Mouse (Mus musculus) cortical plate, adult 2 months (tissue): Measurements from ENCODE around the gene Cryaa. TPM values are rescaled to one million over a fixed set of nuclear protein-coding genes. Genes with fewer than 3 reads are reported as not detected.

Source experiments
- H3K27ac ChIP-seq: fragments of 200-500 bp; 2 replicates; pipeline ENCODE4 v1.5.1; 2012; ENCODE audit warnings: low read length, control low read depth, inconsistent platforms; ENCODE audit not compliant: insufficient read depth
- H3K4me1 ChIP-seq: fragments of 200-500 bp; 2 replicates; pipeline ENCODE4 v1.6.1; 2011; ENCODE audit warnings: low read length; ENCODE audit not compliant: control insufficient read depth, insufficient read depth
- H3K4me3 ChIP-seq: fragments of 200-500 bp; 2 replicates; pipeline ENCODE4 v1.5.1; 2011; ENCODE audit warnings: mild to moderate bottlenecking, low read length, control low read depth; ENCODE audit not compliant: insufficient read depth
- CTCF ChIP-seq: fragments of 200-500 bp; IDR thresholded peaks from 2 replicates; pipeline ENCODE4 v1.5.1; 2011; ENCODE audit warnings: mild to moderate bottlenecking, control low read depth, low read length; ENCODE audit not compliant: insufficient read depth; ENCODE audit errors: extremely low read depth
- POLR2A ChIP-seq: fragments of 200-500 bp; IDR thresholded peaks from 2 replicates; pipeline ENCODE4 v1.6.1; 2011; ENCODE audit warnings: mild to moderate bottlenecking, low read length, control low read depth; ENCODE audit not compliant: insufficient read depth; ENCODE audit errors: extremely low read depth
- polyA plus RNA-seq: library from polyadenylated mRNA; depleted of rRNA; stranded (reverse); fragments of >200 nt; gene quantifications from 2 replicates; pipeline ENCODE4 v1.2.3, GENCODE M21; 2012; rRNA removed

Cryaa gene
- polyA plus RNA-seq, 1 experiment, result 0.21 TPM

GRCm38 (mm10) chr17:31725366-31725765, 47.8 kb downstream of the Cryaa start:
- Histone ChIP-seq H3K4me1 (no peaks in the 10 kb centered on the region), H3K27ac (no peak overlapping the region), H3K4me3 (no peak overlapping the region)
- TF ChIP-seq POLR2A (no peak), CTCF (no peak)

- TF ChIP-seq CTCF, result no peak
- Histone ChIP-seq H3K27ac (no peak overlapping the region), H3K4me3 (no peak overlapping the region), H3K4me1 (no peaks in the 10 kb centered on the region)
Measured at GRCm38 (mm10) chr17:31726216-31726615, 48.6 kb downstream of the Cryaa start.

DNA sequence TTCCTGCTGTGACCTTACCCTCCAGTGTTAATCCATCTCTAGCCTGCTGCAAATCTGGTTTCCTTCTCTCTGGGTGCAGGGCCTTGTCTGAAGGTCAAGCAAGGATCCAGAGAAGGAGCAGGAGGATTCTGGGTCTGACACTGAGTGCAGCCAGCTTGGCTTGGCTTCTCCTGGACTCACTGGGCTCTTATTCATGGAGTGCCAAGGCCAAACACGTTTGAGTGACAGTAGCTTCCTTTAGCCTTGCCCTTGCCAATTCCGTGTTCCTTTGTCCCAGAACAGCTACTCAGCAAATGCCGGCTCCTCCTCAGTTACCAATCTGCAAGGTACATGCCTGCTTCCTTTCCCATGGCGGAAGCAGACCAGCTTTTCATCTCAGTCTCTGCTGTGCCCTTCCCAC, 49.6 kb downstream of the Cryaa start:
- H3K4me1 ChIP-seq, result no peaks in the 10 kb centered on the region
- H3K27ac ChIP-seq, result no peak overlapping the region
- H3K4me3 ChIP-seq, result no peak overlapping the region
- TF ChIP-seq CTCF (no peak), POLR2A (no peak)

DNA sequence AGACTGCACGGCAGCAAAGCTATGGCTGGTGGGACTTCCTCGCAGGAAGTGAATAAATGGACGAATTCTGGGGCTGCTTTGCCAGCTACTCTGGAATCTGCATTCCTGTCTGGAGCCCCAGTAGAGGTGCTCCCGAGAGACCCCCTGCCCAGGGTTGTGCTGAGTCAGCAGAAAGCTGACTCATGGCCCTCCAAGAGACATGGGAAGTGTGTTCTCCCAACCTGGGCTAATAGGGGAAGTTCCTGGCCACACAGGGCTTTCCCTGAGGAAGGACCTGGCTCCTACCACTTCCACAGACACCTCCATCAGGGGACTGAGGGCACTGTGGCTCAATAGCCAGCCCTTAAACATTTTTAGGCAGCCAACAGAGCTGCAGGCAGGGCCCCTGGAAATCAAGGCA, 50.4 kb downstream of the Cryaa start:
- no peak overlapping the region for H3K27ac ChIP-seq
- TF ChIP-seq POLR2A (no peak), CTCF (no peak)
- H3K4me1 ChIP-seq, result no peaks in the 10 kb centered on the region
- no peak overlapping the region for H3K4me3 ChIP-seq

- TF ChIP-seq POLR2A, result no peak
- TF ChIP-seq CTCF, result no peak
- Histone ChIP-seq H3K27ac (no peak overlapping the region), H3K4me3 (no peak overlapping the region), H3K4me1 (no peaks in the 10 kb centered on the region)
Measured at GRCm38 (mm10) chr17:31728968-31729501, 51.4 kb downstream of the Cryaa start.

- Histone ChIP-seq H3K4me3 (no peak overlapping the region), H3K4me1 (no peaks in the 10 kb centered on the region), H3K27ac (no peak overlapping the region)
- TF ChIP-seq POLR2A, result no peak
- TF ChIP-seq CTCF, result no peak
Measured at GRCm38 (mm10) chr17:31731038-31731437, 53.4 kb downstream of the Cryaa start.

Other genes starting within 250 kb of the Cryaa start
- 24.4 and 26.6 TPM in 2 replicates for gene Wdr4, start 157.8 kb upstream of the Cryaa start, polyA plus RNA-seq
- gene Ndufv3, start 157.7 kb upstream of the Cryaa start, polyA plus RNA-seq, result 325 and 346 TPM in 2 replicates
- 16.3 and 18.0 TPM in 2 replicates for gene Pknox1, start 113.1 kb upstream of the Cryaa start, polyA plus RNA-seq
- gene Cbs, start 40.6 kb upstream of the Cryaa start, polyA plus RNA-seq, result 35.0 and 41.8 TPM in 2 replicates
- gene U2af1, start 18.9 kb upstream of the Cryaa start, polyA plus RNA-seq, result 139 and 148 TPM in 2 replicates
- gene Sik1, start 178.0 kb downstream of the Cryaa start, polyA plus RNA-seq, result 5.8 and 9.7 TPM in 2 replicates